ENCODE assay signal across 9 mouse cellular contexts in genomic region chr2:157079701-157080180, GRCm38 (mm10). TPM values are rescaled to one million over a fixed set of nuclear protein-coding genes. Genes with fewer than 3 reads are reported as not detected.
DNase-seq lines count a peak whose midpoint lies in the region; ATAC-seq and TF ChIP-seq lines count a peak whose summit lies in the region.
"Had no signal": no experiment of that assay in that cellular context is flagged by ENCODE, and none has a peak within 500 bp of the region (broad histone marks: within the 10 kb centered on the region; RNA-seq: fewer than 3 reads in every experiment).

No protein-coding gene starts in this region.

- H3K9me3 ChIP-seq in heart, embryonic 10.5 days: no peaks in the 10 kb centered on the region
- H3K9me3 ChIP-seq in liver, embryonic 13.5 days (replicated peaks): no peaks in the 10 kb centered on the region

- ATAC-seq in liver, embryonic 13.5 days (ENCODE audit: low read depth): no peak
- no peak for ATAC-seq in erythroblast, adult 5-6 weeks (replicated peaks; ENCODE audit: low FRiP score, poor library complexity, severe bottlenecking)

- H3K36me3 ChIP-seq in heart, embryonic 10.5 days: peaks cover 3% of the 10 kb centered on the region; the same call in 1 of the 2 replicates
- H3K36me3 ChIP-seq in thymus, adult 2 months (ENCODE audit: control insufficient read depth, insufficient read depth, low read length): no peaks in the 10 kb centered on the region
- H3K36me3 ChIP-seq in liver, embryonic 13.5 days: no peaks in the 10 kb centered on the region

- no peak for DNase-seq in heart, embryonic 10.5 days (ENCODE audit: low spot score)
- DNase-seq in heart, postnatal 10 days: no peak
- no peak for DNase-seq in thymus, adult 2 months
- no peak for DNase-seq in thymus, adult 18-20 months
- no peak for DNase-seq in liver, embryonic 13.5 days
- DNase-seq in adrenal gland, postnatal 10 days: no peak
- no peak for DNase-seq in layer of hippocampus, postnatal 14 days (ENCODE audit: low spot score in 2 of 2)

- intact Hi-C loops in heart, postnatal 10 days (cut with DNase I): loop anchor here (2.0 to 10.0 kb wide), 4 partner anchors 29 to 355 kb away; no protein-coding TSS in a partner anchor

- TF ChIP-seq CTCF in thymus, adult 2 months (IDR thresholded peaks at IDR 0.05; ENCODE audit: borderline replicate concordance, control insufficient read depth, extremely low read depth, insufficient read depth, low read length, poor library complexity): no peak

- H3K4me1 ChIP-seq in heart, embryonic 10.5 days: peaks cover 69% of the 10 kb centered on the region
- peaks cover 11% of the 10 kb centered on the region for H3K4me1 ChIP-seq in thymus, adult 2 months (replicated peaks; ENCODE audit: control insufficient read depth, insufficient read depth, low read length)
- H3K4me1 ChIP-seq in liver, embryonic 13.5 days (replicated peaks): peaks cover 28% of the 10 kb centered on the region

- 0 out of 2 replicates have a peak overlapping the region, but pooled peaks have one; percentile 33 for H3K9ac ChIP-seq in liver, embryonic 13.5 days

- H3K4me3 ChIP-seq in heart, embryonic 10.5 days: peak overlapping the region; percentile 96
- H3K4me3 ChIP-seq in thymus, adult 2 months (ENCODE audit: control insufficient read depth, insufficient read depth, low read length): peak overlapping the region; percentile 37; the same call in 1 of the 2 replicates
- peak overlapping the region; percentile 65 for H3K4me3 ChIP-seq in liver, embryonic 13.5 days (replicated peaks)

- H3K27me3 ChIP-seq in heart, embryonic 10.5 days (ENCODE audit: insufficient read depth, poor library complexity, severe bottlenecking): peaks cover 6% of the 10 kb centered on the region; the same call in 1 of the 2 replicates
- H3K27me3 ChIP-seq in thymus, adult 2 months (ENCODE audit: control insufficient read depth, insufficient read depth, low read length): peaks cover 6% of the 10 kb centered on the region; the same call in 1 of the 2 replicates
- H3K27me3 ChIP-seq in liver, embryonic 13.5 days: peaks cover 76% of the 10 kb centered on the region

- peak overlapping the region; percentile 70 for H3K4me2 ChIP-seq in liver, embryonic 13.5 days

- no peak for TF ChIP-seq POLR2A in thymus, adult 2 months (IDR thresholded peaks at IDR 0.05; ENCODE audit: control insufficient read depth, extremely low read depth, insufficient read depth, low read length, poor library complexity)

- H3K27ac ChIP-seq in heart, embryonic 10.5 days: peak overlapping the region; percentile 95
- no peak overlapping the region for H3K27ac ChIP-seq in thymus, adult 2 months (ENCODE audit: control insufficient read depth, insufficient read depth, low read length)
- H3K27ac ChIP-seq in liver, embryonic 13.5 days: peak overlapping the region; percentile 61; the same call in 1 of the 2 replicates

- 14% methylated on average over 16 of the region's 16 CpGs for WGBS in heart, embryonic 10.5 days
- 36% methylated on average over 16 of the region's 16 CpGs for WGBS in thymus, adult 2 months
- WGBS in liver, embryonic 13.5 days (ENCODE audit: insufficient replicate concordance): 13% methylated on average over 16 of the region's 16 CpGs

RNA-seq across cellular contexts. Expression of gene Soga1, which starts 0.7 kb away (rescaled TPM):
- polyA plus RNA-seq in heart, embryonic 10.5 days (2016; fragmentation: Nextera tagmentation; extraction: Ambion mirVana): 2.2 and 3.9 TPM in 2 replicates
- 10 to 100 TPM; 33.3 to 34.6 TPM for total RNA-seq in heart, postnatal 10 days (2021)
- 5.2 and 5.3 TPM in 2 replicates for polyA plus RNA-seq in thymus, adult 2 months (2012; rRNA removed)
- polyA plus RNA-seq in liver, embryonic 13.5 days (2015; fragmentation: Nextera tagmentation; extraction: Ambion mirVana): 1.7 and 1.8 TPM in 2 replicates
- total RNA-seq in adrenal gland, postnatal 10 days (2021): 10 to 100 TPM; 30.3 to 35.9 TPM
- total RNA-seq in erythroblast, adult 5-6 weeks (2015; ENCODE audit: low replicate concordance): 0.21 and 1.3 TPM in 2 replicates
- 0.56 and 1.1 TPM in 2 replicates for total RNA-seq in erythroblast, adult 5-6 weeks (2017; ENCODE audit: low replicate concordance)
- total RNA-seq in layer of hippocampus, postnatal 14 days (2021): 10 to 100 TPM; 63.0 to 66.5 TPM

RNA-seq across cellular contexts. Expression of gene Tldc2, which starts 7.1 kb away (rescaled TPM):
- not detected in 2 replicates for polyA plus RNA-seq in heart, embryonic 10.5 days (2016; fragmentation: Nextera tagmentation; extraction: Ambion mirVana)
- not detected for total RNA-seq in heart, postnatal 10 days (2021)
- not detected in 2 replicates for polyA plus RNA-seq in thymus, adult 2 months (2012; rRNA removed)
- polyA plus RNA-seq in liver, embryonic 13.5 days (2015; fragmentation: Nextera tagmentation; extraction: Ambion mirVana): not detected in 2 replicates
- not detected for total RNA-seq in adrenal gland, postnatal 10 days (2021)
- not detected in 2 replicates for total RNA-seq in erythroblast, adult 5-6 weeks (2015; ENCODE audit: low replicate concordance)
- total RNA-seq in erythroblast, adult 5-6 weeks (2017; ENCODE audit: low replicate concordance): not detected in 2 replicates
- not detected for total RNA-seq in layer of hippocampus, postnatal 14 days (2021)
- total RNA-seq: left cerebral cortex, postnatal 25 days had no signal

RNA-seq across cellular contexts. Expression of gene Samhd1, which starts 55.3 kb away (rescaled TPM):
- polyA plus RNA-seq in heart, embryonic 10.5 days (2016; fragmentation: Nextera tagmentation; extraction: Ambion mirVana): 20.3 and 26.6 TPM in 2 replicates
- 10 to 100 TPM; 20.5 to 25.3 TPM for total RNA-seq in heart, postnatal 10 days (2021)
- 49.9 and 57.1 TPM in 2 replicates for polyA plus RNA-seq in thymus, adult 2 months (2012; rRNA removed)
- 19.4 and 21.5 TPM in 2 replicates for polyA plus RNA-seq in liver, embryonic 13.5 days (2015; fragmentation: Nextera tagmentation; extraction: Ambion mirVana)
- 10 to 100 TPM; 26.7 to 31.4 TPM for total RNA-seq in adrenal gland, postnatal 10 days (2021)
- total RNA-seq in erythroblast, adult 5-6 weeks (2015; ENCODE audit: low replicate concordance): 69.9 and 105 TPM in 2 replicates
- 81.6 and 89.4 TPM in 2 replicates for total RNA-seq in erythroblast, adult 5-6 weeks (2017; ENCODE audit: low replicate concordance)
- 10 to 100 TPM; 14.3 to 14.5 TPM for total RNA-seq in layer of hippocampus, postnatal 14 days (2021)

Comparison
In these comparisons a context has a peak if more than half of its experiments do, and no peak if none do; other contexts are left out.
1. H3K4me3 ChIP-seq: peak in every context shown above with its lines; median percentile 96 in heart, embryonic 10.5 days; 65 in liver, embryonic 13.5 days; 37 in thymus, adult 2 months.
2. RNA of gene Soga1, which starts 0.7 kb away (total RNA-seq): 63.0 to 66.5 TPM in layer of hippocampus, postnatal 14 days, 30.3 to 35.9 TPM in adrenal gland, postnatal 10 days and 33.3 to 34.6 TPM in heart, postnatal 10 days; 0.21 to 1.3 TPM in erythroblast, adult 5-6 weeks; every median in the first group is over 10 times any median in the second.